Mouse (Mus musculus): ENCODE results near the gene Lyrm4. TPM values are rescaled to one million over a fixed set of nuclear protein-coding genes. Genes with fewer than 3 reads are reported as not detected.
A peak's percentile ranks its signal among the peaks of the same experiment; 100 is the strongest.

The Lyrm4 gene
- polyA plus RNA-seq (2011; ENCODE audit: insufficient read depth, insufficient read length, low replicate concordance, missing spikeins): 8.9 and 10.9 TPM in 2 replicates

GRCm38 (mm10) chr13:36117143-36118014 lies at the start of gene Lyrm4, which contains the start of gene Fars2:
Lyrm4 (minus strand) TSS chr13:36117526.
Fars2 (plus strand) TSS chr13:36117412.
- under 1% methylated on average over 75 of the region's 75 CpGs for WGBS
- peak; percentile 89 for TF ChIP-seq POLR2A (IDR thresholded peaks at IDR 0.05; ENCODE audit: borderline replicate concordance, control insufficient read depth, low read depth, low read length)
- TF ChIP-seq CTCF (IDR thresholded peaks at IDR 0.05; ENCODE audit: control insufficient read depth, insufficient read depth, low read length): peak; percentile 0; the same call in 1 of the 2 replicates
- Histone ChIP-seq H3K4me1 (ENCODE audit: control insufficient read depth, insufficient read depth, low read length) (no peaks in the 10 kb centered on the region), H3K27ac (ENCODE audit: control insufficient read depth, insufficient read depth, low read depth, low read length, poor library complexity) (peak within 1 kb of the TSS; percentile 95), H3K4me3 (replicated peaks; ENCODE audit: control insufficient read depth, low read depth, low read length) (peak within 1 kb of the TSS; percentile 72)

GRCm38 (mm10) chr13:36163898-36164297 lies 46.6 kb upstream of the Lyrm4 start:
- no peaks in the 10 kb centered on the region for H3K4me1 ChIP-seq (ENCODE audit: control insufficient read depth, insufficient read depth, low read length)
- no peak overlapping the region for H3K4me3 ChIP-seq (replicated peaks; ENCODE audit: control insufficient read depth, low read depth, low read length)
- WGBS: 16% methylated on average over 1 of the region's 1 CpGs
- TF ChIP-seq CTCF (IDR thresholded peaks at IDR 0.05; ENCODE audit: control insufficient read depth, insufficient read depth, low read length) (no peak), POLR2A (IDR thresholded peaks at IDR 0.05; ENCODE audit: borderline replicate concordance, control insufficient read depth, low read depth, low read length) (no peak)
- no peak overlapping the region for H3K27ac ChIP-seq (ENCODE audit: control insufficient read depth, insufficient read depth, low read depth, low read length, poor library complexity)

- Histone ChIP-seq H3K4me1 (ENCODE audit: control insufficient read depth, insufficient read depth, low read length) (no peaks in the 10 kb centered on the region), H3K27ac (ENCODE audit: control insufficient read depth, insufficient read depth, low read depth, low read length, poor library complexity) (no peak overlapping the region), H3K4me3 (replicated peaks; ENCODE audit: control insufficient read depth, low read depth, low read length) (no peak overlapping the region)
- WGBS: 80% methylated on average over 5 of the region's 5 CpGs
- no peak for TF ChIP-seq POLR2A (IDR thresholded peaks at IDR 0.05; ENCODE audit: borderline replicate concordance, control insufficient read depth, low read depth, low read length)
- no peak for TF ChIP-seq CTCF (IDR thresholded peaks at IDR 0.05; ENCODE audit: control insufficient read depth, insufficient read depth, low read length)
These were observed 46.1 kb upstream of the Lyrm4 start for GRCm38 (mm10) chr13:36163411-36163810.

GRCm38 (mm10) chr13:36156340-36156931 lies 39.1 kb upstream of the Lyrm4 start:
- WGBS: 76% methylated on average over 7 of the region's 7 CpGs
- H3K4me1 ChIP-seq (ENCODE audit: control insufficient read depth, insufficient read depth, low read length): no peaks in the 10 kb centered on the region
- H3K27ac ChIP-seq (ENCODE audit: control insufficient read depth, insufficient read depth, low read depth, low read length, poor library complexity): no peak overlapping the region
- H3K4me3 ChIP-seq (replicated peaks; ENCODE audit: control insufficient read depth, low read depth, low read length): no peak overlapping the region
- TF ChIP-seq CTCF (IDR thresholded peaks at IDR 0.05; ENCODE audit: control insufficient read depth, insufficient read depth, low read length) (no peak), POLR2A (IDR thresholded peaks at IDR 0.05; ENCODE audit: borderline replicate concordance, control insufficient read depth, low read depth, low read length) (no peak)

GRCm38 (mm10) chr13:36152728-36153498 lies 35.6 kb upstream of the Lyrm4 start:
- no peak for TF ChIP-seq CTCF (IDR thresholded peaks at IDR 0.05; ENCODE audit: control insufficient read depth, insufficient read depth, low read length)
- no peak for TF ChIP-seq POLR2A (IDR thresholded peaks at IDR 0.05; ENCODE audit: borderline replicate concordance, control insufficient read depth, low read depth, low read length)
- Histone ChIP-seq H3K4me1 (ENCODE audit: control insufficient read depth, insufficient read depth, low read length) (peaks cover 3% of the 10 kb centered on the region), H3K27ac (ENCODE audit: control insufficient read depth, insufficient read depth, low read depth, low read length, poor library complexity) (no peak overlapping the region), H3K4me3 (replicated peaks; ENCODE audit: control insufficient read depth, low read depth, low read length) (no peak overlapping the region)
- 85% methylated on average over 5 of the region's 5 CpGs for WGBS

- no peak for TF ChIP-seq POLR2A (IDR thresholded peaks at IDR 0.05; ENCODE audit: borderline replicate concordance, control insufficient read depth, low read depth, low read length)
- no peak for TF ChIP-seq CTCF (IDR thresholded peaks at IDR 0.05; ENCODE audit: control insufficient read depth, insufficient read depth, low read length)
- WGBS: 40% methylated on average over 5 of the region's 5 CpGs
- H3K4me3 ChIP-seq (replicated peaks; ENCODE audit: control insufficient read depth, low read depth, low read length): no peak overlapping the region
- H3K4me1 ChIP-seq (ENCODE audit: control insufficient read depth, insufficient read depth, low read length): peaks cover 3% of the 10 kb centered on the region
- no peak overlapping the region for H3K27ac ChIP-seq (ENCODE audit: control insufficient read depth, insufficient read depth, low read depth, low read length, poor library complexity)
These were observed 32.9 kb upstream of the Lyrm4 start for GRCm38 (mm10) chr13:36150272-36150671.

- TF ChIP-seq CTCF (IDR thresholded peaks at IDR 0.05; ENCODE audit: control insufficient read depth, insufficient read depth, low read length) (no peak), POLR2A (IDR thresholded peaks at IDR 0.05; ENCODE audit: borderline replicate concordance, control insufficient read depth, low read depth, low read length) (no peak)
- no peak overlapping the region for H3K4me3 ChIP-seq (replicated peaks; ENCODE audit: control insufficient read depth, low read depth, low read length)
- H3K4me1 ChIP-seq (ENCODE audit: control insufficient read depth, insufficient read depth, low read length): peaks cover 3% of the 10 kb centered on the region
- WGBS: 56% methylated on average over 6 of the region's 6 CpGs
- H3K27ac ChIP-seq (ENCODE audit: control insufficient read depth, insufficient read depth, low read depth, low read length, poor library complexity): no peak overlapping the region
These were observed 32.0 kb upstream of the Lyrm4 start for GRCm38 (mm10) chr13:36149175-36149939.

Data from bone marrow, adult 2 months (tissue).